Mouse (Mus musculus): Measurements from ENCODE around the gene Myadml2. TPM values are rescaled to one million over a fixed set of nuclear protein-coding genes. Genes with fewer than 3 reads are reported as not detected.
A peak's percentile ranks its signal among the peaks of the same experiment; 100 is the strongest.

The Myadml2 gene
- polyA plus RNA-seq, 1 experiment, result 0.39 TPM

DNA sequence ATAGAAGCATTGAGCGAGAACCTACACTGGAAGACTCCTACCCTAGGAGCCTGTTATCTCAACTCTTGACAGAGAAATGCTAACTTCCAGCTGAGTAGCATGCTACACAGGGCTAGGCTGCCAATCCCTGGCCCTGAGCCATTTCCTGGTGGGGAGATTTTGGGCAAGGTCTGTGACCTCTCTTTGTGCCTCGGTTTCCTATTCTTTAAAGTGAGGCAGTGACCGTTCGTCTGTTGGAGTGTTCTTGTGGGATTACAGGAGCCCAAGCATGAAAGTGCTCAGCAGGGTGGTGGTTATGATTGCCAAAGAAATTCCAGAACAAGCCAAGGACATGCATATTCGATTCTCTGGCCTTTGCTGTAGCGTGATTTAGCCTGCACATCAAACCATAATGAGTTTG is 14.8 kb upstream of the Myadml2 start:
- peaks cover 13% of the 10 kb centered on the region for H3K4me1 ChIP-seq (ENCODE audit: control insufficient read depth, insufficient read depth, insufficient read length, low read length)
- WGBS, result 71% methylated on average over 6 of the region's 6 CpGs
- H3K4me3 ChIP-seq (ENCODE audit: low read depth, low read length), result no peak overlapping the region
- TF ChIP-seq POLR2A (IDR thresholded peaks at IDR 0.05; ENCODE audit: low read depth, low read length) (no peak), CTCF (IDR thresholded peaks at IDR 0.05; ENCODE audit: extremely low read depth, insufficient read length, insufficient replicate concordance, low read depth, low read length) (no peak)
- H3K36me3 ChIP-seq (ENCODE audit: control insufficient read depth, insufficient read depth, low read length), result no peaks in the 10 kb centered on the region
- H3K27ac ChIP-seq (ENCODE audit: insufficient read depth, low read depth, low read length), result no peak overlapping the region
- H3K27me3 ChIP-seq (ENCODE audit: control insufficient read depth, insufficient read depth, low read length), result peaks cover 35% of the 10 kb centered on the region

DNA sequence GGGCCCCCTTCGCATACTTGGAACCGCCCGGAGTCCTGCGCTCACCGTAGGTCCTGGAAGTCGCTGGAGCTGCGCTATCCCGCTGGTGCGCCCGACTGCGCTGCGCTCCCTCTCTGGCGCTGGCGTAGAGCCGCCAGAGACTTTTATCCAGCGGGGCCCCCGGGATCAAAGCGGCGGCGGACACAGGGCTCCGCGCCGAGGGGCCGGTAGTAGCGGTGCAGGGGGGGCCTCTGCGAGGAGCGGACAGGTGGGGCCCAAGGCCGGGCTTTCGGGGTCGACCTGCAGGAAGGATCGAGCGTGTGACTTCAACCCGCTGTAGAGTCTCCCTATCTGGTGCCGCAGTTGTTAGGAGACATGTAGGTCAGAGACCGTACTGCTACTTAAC is 13.1 kb upstream of the Myadml2 start, which contains the start of gene Notum:
TSS of gene Notum (minus strand) at position 100 of the 385 bp plus-strand sequence.
- no peak for TF ChIP-seq POLR2A (IDR thresholded peaks at IDR 0.05; ENCODE audit: low read depth, low read length)
- no peak for TF ChIP-seq CTCF (IDR thresholded peaks at IDR 0.05; ENCODE audit: extremely low read depth, insufficient read length, insufficient replicate concordance, low read depth, low read length)
- Histone ChIP-seq H3K27ac (ENCODE audit: insufficient read depth, low read depth, low read length) (no peak within 1 kb of the TSS), H3K27me3 (ENCODE audit: control insufficient read depth, insufficient read depth, low read length) (peaks cover 35% of the 10 kb centered on the region), H3K4me1 (ENCODE audit: control insufficient read depth, insufficient read depth, insufficient read length, low read length) (peaks cover 13% of the 10 kb centered on the region), H3K4me3 (ENCODE audit: low read depth, low read length) (peak within 1 kb of the TSS; percentile 52), H3K36me3 (ENCODE audit: control insufficient read depth, insufficient read depth, low read length) (no peaks in the 10 kb centered on the region)
- 3% methylated on average over 35 of the region's 35 CpGs for WGBS

DNA sequence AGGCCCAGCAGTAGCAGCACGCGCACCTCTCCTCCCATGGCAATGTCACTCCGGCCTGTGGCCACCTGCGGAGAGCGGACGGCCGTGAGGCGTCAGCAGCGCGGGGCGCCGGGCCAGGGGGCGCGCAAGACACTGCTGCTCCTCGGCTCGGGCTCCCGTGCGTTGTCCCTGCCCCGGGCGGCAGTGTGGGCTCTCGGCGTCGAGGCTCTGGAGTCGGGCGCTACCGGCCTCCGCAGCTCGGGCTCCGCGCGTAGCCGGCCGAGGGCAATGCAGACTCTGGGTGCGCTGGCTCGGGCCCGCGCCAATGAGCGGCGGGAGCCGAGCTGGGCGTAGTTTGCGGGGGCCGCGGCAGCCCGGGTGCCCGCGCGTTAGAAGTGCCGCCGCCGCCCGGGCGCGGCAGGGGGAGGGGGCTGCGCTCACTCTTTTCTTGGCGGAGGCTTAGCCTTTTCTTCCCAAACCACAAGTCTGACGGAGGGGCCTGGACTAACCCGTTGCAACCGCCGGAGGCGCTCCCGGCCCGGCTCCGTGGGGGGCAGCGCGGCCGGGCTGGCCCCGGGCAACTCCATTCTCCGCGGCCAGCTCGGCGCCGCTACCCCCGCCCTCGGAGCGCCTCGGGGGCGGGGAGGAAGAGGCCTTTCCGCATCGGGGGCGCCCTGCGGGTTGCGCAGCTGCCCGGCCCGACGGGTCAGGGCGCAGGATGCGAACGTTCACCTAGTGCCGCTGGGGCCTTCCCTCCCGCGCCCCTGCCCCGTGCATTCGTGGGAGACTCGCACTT is 12.5 kb upstream of the Myadml2 start:
- peak; percentile 8; the same call in 1 of the 2 replicates for TF ChIP-seq CTCF (IDR thresholded peaks at IDR 0.05; ENCODE audit: extremely low read depth, insufficient read length, insufficient replicate concordance, low read depth, low read length)
- TF ChIP-seq POLR2A (IDR thresholded peaks at IDR 0.05; ENCODE audit: low read depth, low read length), result no peak
- H3K4me1 ChIP-seq (ENCODE audit: control insufficient read depth, insufficient read depth, insufficient read length, low read length), result peaks cover 13% of the 10 kb centered on the region
- H3K27me3 ChIP-seq (ENCODE audit: control insufficient read depth, insufficient read depth, low read length), result peaks cover 35% of the 10 kb centered on the region
- H3K4me3 ChIP-seq (ENCODE audit: low read depth, low read length), result peak overlapping the region; percentile 52
- H3K27ac ChIP-seq (ENCODE audit: insufficient read depth, low read depth, low read length), result no peak overlapping the region
- WGBS, result 1% methylated on average over 95 of the region's 95 CpGs
- no peaks in the 10 kb centered on the region for H3K36me3 ChIP-seq (ENCODE audit: control insufficient read depth, insufficient read depth, low read length)

DNA sequence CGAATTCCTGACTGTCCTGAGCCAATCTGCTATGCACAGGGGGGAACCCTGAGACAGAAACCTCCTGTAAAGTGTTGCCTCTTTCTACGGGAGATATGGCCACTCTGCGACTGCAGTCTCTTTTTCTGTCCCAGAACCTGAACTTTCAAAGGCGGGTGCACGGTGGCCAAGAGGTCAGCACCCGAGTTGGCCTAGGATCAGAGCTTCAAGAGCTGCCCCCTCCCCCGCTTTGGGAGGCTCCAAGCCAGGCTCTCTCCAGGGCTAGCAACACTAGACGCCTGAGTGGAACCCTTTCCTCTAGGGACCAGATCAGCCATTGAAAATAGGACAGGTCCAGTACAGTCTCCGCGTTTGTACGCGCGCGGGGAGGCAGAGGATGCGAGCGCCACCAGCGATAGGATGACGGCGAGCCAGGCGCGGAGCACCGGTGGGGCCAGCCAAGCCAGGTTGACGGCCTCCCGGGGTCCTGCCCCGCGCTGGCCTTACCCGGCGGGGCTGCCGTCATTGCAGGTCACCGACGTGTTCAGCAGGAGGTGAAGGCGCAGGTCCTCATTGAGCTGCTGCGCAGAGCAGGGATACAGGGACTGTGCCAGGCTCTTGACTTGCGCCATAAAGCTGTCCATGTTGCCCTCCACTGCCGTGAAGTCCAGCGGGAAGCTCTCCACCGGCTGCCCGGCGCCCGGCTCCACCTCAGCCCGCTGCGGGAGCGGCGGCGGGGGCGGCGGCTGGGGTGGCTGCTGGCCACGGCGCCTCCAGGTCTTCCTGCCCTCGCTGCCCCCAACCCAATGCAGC is 11.7 kb upstream of the Myadml2 start:
- peaks cover 35% of the 10 kb centered on the region for H3K27me3 ChIP-seq (ENCODE audit: control insufficient read depth, insufficient read depth, low read length)
- no peak overlapping the region for H3K27ac ChIP-seq (ENCODE audit: insufficient read depth, low read depth, low read length)
- 4% methylated on average over 50 of the region's 50 CpGs for WGBS
- peaks cover 13% of the 10 kb centered on the region for H3K4me1 ChIP-seq (ENCODE audit: control insufficient read depth, insufficient read depth, insufficient read length, low read length)
- peak overlapping the region; percentile 52 for H3K4me3 ChIP-seq (ENCODE audit: low read depth, low read length)
- no peaks in the 10 kb centered on the region for H3K36me3 ChIP-seq (ENCODE audit: control insufficient read depth, insufficient read depth, low read length)
- TF ChIP-seq POLR2A (IDR thresholded peaks at IDR 0.05; ENCODE audit: low read depth, low read length) (no peak), CTCF (IDR thresholded peaks at IDR 0.05; ENCODE audit: extremely low read depth, insufficient read length, insufficient replicate concordance, low read depth, low read length) (no peak)

DNA sequence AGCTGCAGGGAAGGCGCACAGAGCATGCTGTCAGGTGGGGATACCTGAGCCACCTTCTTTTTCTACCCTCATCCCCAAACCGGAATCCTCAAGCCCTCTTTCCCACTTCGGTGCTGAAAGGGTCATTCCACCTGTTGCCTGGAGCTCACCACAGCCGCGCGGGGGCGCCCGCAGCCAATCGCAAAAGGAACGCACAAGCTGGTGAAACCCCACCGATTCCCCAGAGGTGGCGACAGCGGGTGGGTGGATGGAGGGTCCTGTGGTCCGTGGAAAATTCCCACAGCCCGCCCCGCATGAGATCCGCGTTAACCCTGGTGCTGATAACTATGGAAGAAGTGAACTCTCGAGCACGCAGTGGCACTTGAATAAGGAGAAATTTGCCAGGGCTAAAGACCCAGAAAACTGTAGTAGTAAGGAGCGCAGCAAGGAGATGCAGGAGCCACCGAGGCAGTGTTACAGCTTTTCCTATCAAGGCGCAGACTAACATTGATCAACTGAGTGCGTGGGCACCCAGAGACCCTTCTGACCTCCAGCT is 11.0 kb upstream of the Myadml2 start:
- H3K27me3 ChIP-seq (ENCODE audit: control insufficient read depth, insufficient read depth, low read length), result peaks cover 35% of the 10 kb centered on the region
- TF ChIP-seq CTCF (IDR thresholded peaks at IDR 0.05; ENCODE audit: extremely low read depth, insufficient read length, insufficient replicate concordance, low read depth, low read length) (peak; percentile 70), POLR2A (IDR thresholded peaks at IDR 0.05; ENCODE audit: low read depth, low read length) (no peak)
- no peaks in the 10 kb centered on the region for H3K36me3 ChIP-seq (ENCODE audit: control insufficient read depth, insufficient read depth, low read length)
- H3K4me1 ChIP-seq (ENCODE audit: control insufficient read depth, insufficient read depth, insufficient read length, low read length), result peaks cover 13% of the 10 kb centered on the region
- WGBS, result 2% methylated on average over 24 of the region's 24 CpGs
- H3K4me3 ChIP-seq (ENCODE audit: low read depth, low read length), result peak overlapping the region; percentile 20; the same call in 1 of the 2 replicates
- H3K27ac ChIP-seq (ENCODE audit: insufficient read depth, low read depth, low read length), result no peak overlapping the region

DNA sequence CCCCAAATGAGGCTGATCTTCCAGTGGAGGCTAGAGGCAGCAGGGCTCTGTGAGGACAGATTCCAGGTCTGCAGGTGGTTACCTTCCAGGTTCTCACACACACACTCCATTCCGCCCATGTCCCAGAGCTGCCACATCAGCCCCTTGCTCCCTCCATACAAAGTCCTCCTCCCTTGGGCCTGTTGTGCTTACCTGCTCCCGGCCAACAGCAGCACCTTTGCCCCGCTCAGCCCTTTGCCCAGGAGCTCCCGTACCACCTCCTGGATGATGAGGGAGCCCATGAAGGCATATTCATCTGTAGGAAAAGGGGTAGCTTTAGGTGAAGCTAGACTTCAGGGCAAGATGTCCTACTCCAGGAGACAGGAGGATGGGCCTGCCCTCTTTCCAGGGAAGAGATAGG is 9.3 kb upstream of the Myadml2 start:
- 59% methylated on average over 4 of the region's 4 CpGs for WGBS
- Histone ChIP-seq H3K36me3 (ENCODE audit: control insufficient read depth, insufficient read depth, low read length) (no peaks in the 10 kb centered on the region), H3K4me3 (ENCODE audit: low read depth, low read length) (no peak overlapping the region), H3K4me1 (ENCODE audit: control insufficient read depth, insufficient read depth, insufficient read length, low read length) (peaks cover 13% of the 10 kb centered on the region), H3K27ac (ENCODE audit: insufficient read depth, low read depth, low read length) (no peak overlapping the region), H3K27me3 (ENCODE audit: control insufficient read depth, insufficient read depth, low read length) (peaks cover 34% of the 10 kb centered on the region)
- TF ChIP-seq CTCF (IDR thresholded peaks at IDR 0.05; ENCODE audit: extremely low read depth, insufficient read length, insufficient replicate concordance, low read depth, low read length) (no peak), POLR2A (IDR thresholded peaks at IDR 0.05; ENCODE audit: low read depth, low read length) (no peak)

DNA sequence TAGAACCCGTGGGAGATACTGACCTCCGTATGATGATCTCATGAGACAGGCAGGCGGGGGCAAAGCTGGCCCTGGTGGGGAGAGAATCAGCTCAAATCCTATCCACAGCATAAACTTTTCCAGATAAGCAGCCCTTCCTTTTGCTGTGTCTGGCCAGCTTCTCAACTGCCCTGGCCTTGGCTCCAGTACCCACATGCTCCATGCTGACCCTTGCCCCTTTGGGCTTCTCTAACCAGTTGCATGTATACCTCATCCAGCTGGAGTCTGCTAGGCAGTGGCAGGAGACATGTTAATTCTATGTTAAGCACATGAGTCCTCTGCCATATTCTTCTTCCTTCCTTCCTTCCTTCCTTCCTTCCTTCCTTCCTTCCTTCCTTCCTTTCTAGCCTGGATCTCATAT is 6.8 kb upstream of the Myadml2 start:
- 79% methylated on average over 3 of the region's 3 CpGs for WGBS
- H3K27ac ChIP-seq (ENCODE audit: insufficient read depth, low read depth, low read length), result no peak overlapping the region
- peaks cover 3% of the 10 kb centered on the region for H3K4me1 ChIP-seq (ENCODE audit: control insufficient read depth, insufficient read depth, insufficient read length, low read length)
- peaks cover 9% of the 10 kb centered on the region for H3K27me3 ChIP-seq (ENCODE audit: control insufficient read depth, insufficient read depth, low read length)
- TF ChIP-seq CTCF (IDR thresholded peaks at IDR 0.05; ENCODE audit: extremely low read depth, insufficient read length, insufficient replicate concordance, low read depth, low read length), result no peak
- no peak for TF ChIP-seq POLR2A (IDR thresholded peaks at IDR 0.05; ENCODE audit: low read depth, low read length)
- no peak overlapping the region for H3K4me3 ChIP-seq (ENCODE audit: low read depth, low read length)
- H3K36me3 ChIP-seq (ENCODE audit: control insufficient read depth, insufficient read depth, low read length), result no peaks in the 10 kb centered on the region
